Comparison of ENCODE assay signal across 32 mouse cellular contexts in genomic region chr17:14711784-14712183, GRCm38 (mm10). TPM values are rescaled to one million over a fixed set of nuclear protein-coding genes. Genes with fewer than 3 reads are reported as not detected.
"Had no signal": no experiment of that assay in that cellular context is flagged by ENCODE, and none has a peak within 500 bp of the region (broad histone marks: within the 10 kb centered on the region; RNA-seq: fewer than 3 reads in every experiment).

No protein-coding gene starts in this region.

- H3K27ac ChIP-seq: limb, embryonic 10.5 days; limb, embryonic 12.5 days; limb, embryonic 13.5 days; limb, embryonic 15.5 days; liver, embryonic 12.5 days; liver, embryonic 13.5 days; liver, embryonic 14.5 days; liver, embryonic 15.5 days; lung, embryonic 15.5 days; macrophage; midbrain, embryonic 10.5 days; midbrain, embryonic 12.5 days; midbrain, embryonic 13.5 days; midbrain, embryonic 15.5 days had no signal

- H3K9me3 ChIP-seq: limb, embryonic 10.5 days; limb, embryonic 12.5 days; limb, embryonic 13.5 days; limb, embryonic 15.5 days; liver, embryonic 12.5 days; liver, embryonic 13.5 days; liver, embryonic 15.5 days; lung, embryonic 15.5 days; megakaryocyte, embryonic 14.5 days; midbrain, embryonic 10.5 days; midbrain, embryonic 12.5 days; midbrain, embryonic 13.5 days; midbrain, embryonic 15.5 days had no signal

- DNase-seq: left cerebral cortex, postnatal 4 days; liver; liver, embryonic 13.5 days; liver, postnatal 0 days; lung, adult 18-20 months; lung, adult 2 months; lung, embryonic 14.5 days; lung, postnatal 10 days; lung, postnatal 14 days; lung, postnatal 36 days; lung, postnatal 4 days; midbrain, embryonic 14.5 days had no signal

- H3K4me3 ChIP-seq: limb, embryonic 10.5 days; limb, embryonic 12.5 days; limb, embryonic 13.5 days; limb, embryonic 15.5 days; liver, embryonic 12.5 days; liver, embryonic 13.5 days; liver, embryonic 15.5 days; lung, embryonic 15.5 days; megakaryocyte, embryonic 14.5 days; midbrain, embryonic 10.5 days; midbrain, embryonic 12.5 days; midbrain, embryonic 13.5 days; midbrain, embryonic 15.5 days; myocyte had no signal

- H3K27me3 ChIP-seq: limb, embryonic 12.5 days; limb, embryonic 13.5 days; limb, embryonic 15.5 days; liver, embryonic 12.5 days; liver, embryonic 13.5 days; liver, embryonic 15.5 days; lung, embryonic 15.5 days; megakaryocyte, embryonic 14.5 days; midbrain, embryonic 12.5 days; midbrain, embryonic 13.5 days; midbrain, embryonic 15.5 days had no signal

- H3K36me3 ChIP-seq: limb, embryonic 10.5 days; limb, embryonic 12.5 days; limb, embryonic 13.5 days; limb, embryonic 15.5 days; liver, embryonic 12.5 days; liver, embryonic 13.5 days; liver, embryonic 15.5 days; lung, embryonic 15.5 days; midbrain, embryonic 10.5 days; midbrain, embryonic 12.5 days; midbrain, embryonic 13.5 days; midbrain, embryonic 15.5 days had no signal

- H3K4me1 ChIP-seq: limb, embryonic 12.5 days; limb, embryonic 13.5 days; limb, embryonic 15.5 days; liver, embryonic 12.5 days; liver, embryonic 13.5 days; liver, embryonic 15.5 days; megakaryocyte, embryonic 14.5 days; midbrain, embryonic 15.5 days had no signal

- H3K4me2 ChIP-seq: limb, embryonic 12.5 days; limb, embryonic 13.5 days; limb, embryonic 15.5 days; liver, embryonic 11.5 days; liver, embryonic 12.5 days; liver, embryonic 13.5 days; liver, embryonic 15.5 days; lung, embryonic 14.5 days; lung, embryonic 15.5 days; midbrain, embryonic 11.5 days; midbrain, embryonic 12.5 days; midbrain, embryonic 13.5 days; midbrain, embryonic 15.5 days had no signal

- H3K9ac ChIP-seq: limb, embryonic 12.5 days; limb, embryonic 13.5 days; limb, embryonic 15.5 days; liver, embryonic 12.5 days; liver, embryonic 13.5 days; liver, embryonic 14.5 days; liver, embryonic 15.5 days; liver, postnatal 0 days; lung, embryonic 14.5 days; lung, embryonic 15.5 days; midbrain, embryonic 12.5 days; midbrain, embryonic 13.5 days; midbrain, embryonic 15.5 days had no signal

- ATAC-seq: liver, embryonic 12.5 days; liver, postnatal 0 days; lung, postnatal 0 days; midbrain, embryonic 13.5 days; midbrain, embryonic 15.5 days; midbrain, embryonic 16.5 days had no signal

RNA-seq across cellular contexts. Expression of gene Thbs2, which starts 17.7 kb away (rescaled TPM):
- total RNA-seq: monocyte, adult 5-6 weeks had no signal
- polyA plus RNA-seq: macrophage had no signal
